Mouse (Mus musculus) A20 (cell line): ENCODE data around the gene Nav1.

Source experiments
- DNase-seq: peaks from one replicate; pipeline ENCODE4 v3.0.0-alpha.2; 2011; ENCODE audit warnings: low read depth, low spot score

Gene Nav1

DNA sequence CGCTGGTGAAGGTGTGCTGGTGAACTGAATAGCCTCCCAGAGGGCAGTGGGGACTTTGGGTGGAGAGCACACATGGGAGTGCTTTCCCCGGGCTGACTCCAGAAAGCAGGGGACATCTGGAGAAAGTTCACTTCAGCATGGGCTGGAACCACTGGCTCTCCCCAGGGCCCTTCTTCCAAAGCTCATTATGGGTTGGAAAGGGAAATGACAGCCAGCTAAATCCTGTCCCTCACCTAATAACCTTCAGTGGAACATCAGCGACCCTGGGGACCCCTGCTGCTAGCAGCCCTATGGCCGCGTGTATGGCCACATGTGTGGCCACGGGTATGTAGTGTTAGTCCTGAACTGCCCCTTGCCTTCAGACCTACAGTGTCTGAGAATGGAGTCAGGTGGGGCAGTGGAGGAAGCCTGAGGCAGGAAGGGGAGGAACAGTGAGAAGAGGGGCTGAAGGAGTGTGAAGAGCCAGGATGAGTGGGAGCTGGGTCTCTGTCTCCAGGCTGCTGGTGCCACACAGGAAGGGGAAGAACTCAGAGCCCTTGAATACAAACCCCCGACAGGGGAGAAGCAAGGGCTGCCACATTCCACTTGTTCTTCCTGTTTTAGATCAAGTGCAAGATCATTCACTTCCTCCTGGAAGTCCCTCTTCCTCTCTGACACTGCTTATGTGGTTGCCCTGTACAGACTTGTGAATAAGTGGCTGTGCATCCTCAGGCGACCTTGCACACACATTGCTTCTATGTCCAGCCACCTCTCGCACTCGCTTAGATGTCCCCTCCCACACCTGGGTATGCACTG is 90.4 kb downstream of the Nav1 start:
- no peak for DNase-seq

- DNase-seq = no peak
Measured at GRCm38 (mm10) chr1:135515633-135516238, 91.4 kb downstream of the Nav1 start.

GRCm38 (mm10) chr1:135514913-135515632 is 92.0 kb downstream of the Nav1 start:
- no peak for DNase-seq

DNA sequence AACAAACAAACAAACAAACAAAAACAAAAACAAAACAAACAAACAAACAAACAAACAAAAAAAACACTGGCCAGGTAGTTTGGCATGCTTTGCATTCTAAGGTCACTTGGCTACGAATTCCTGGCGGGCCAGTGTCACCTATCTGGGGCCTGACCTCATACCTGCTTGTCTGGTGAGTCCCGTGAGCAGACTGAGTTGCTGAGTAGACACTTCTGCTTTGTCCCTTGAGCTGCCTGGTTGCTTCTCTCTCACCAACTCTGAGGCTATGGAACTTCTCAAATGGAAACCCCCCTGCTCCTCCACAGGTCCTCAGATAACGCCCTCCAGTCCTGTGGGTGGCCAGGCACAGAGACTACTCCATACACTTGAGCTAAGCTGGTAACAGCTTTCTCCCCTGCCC is 93.0 kb downstream of the Nav1 start:
- DNase-seq = peak; percentile 17

DNA sequence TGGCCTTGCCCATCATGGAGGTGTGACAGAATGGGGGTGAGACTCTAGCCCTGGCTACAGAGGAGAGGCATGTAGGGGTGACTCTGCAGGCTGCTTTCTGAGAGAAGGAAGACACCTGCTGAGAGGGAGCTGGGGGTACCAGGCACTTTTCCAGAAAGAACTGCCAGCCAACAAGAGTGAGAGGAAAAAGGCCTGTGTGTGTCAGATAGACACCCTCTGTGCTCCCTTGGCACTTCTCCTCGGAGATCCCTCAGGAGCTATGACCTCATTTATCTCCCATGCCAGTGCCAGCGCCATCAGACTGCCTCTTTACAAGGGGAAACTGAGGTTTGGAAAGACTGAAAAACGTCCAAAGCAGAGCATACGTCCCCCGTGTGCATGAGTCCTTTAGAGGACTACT is 93.6 kb downstream of the Nav1 start:
- DNase-seq = no peak

- DNase-seq = no peak
Measured at GRCm38 (mm10) chr1:135510346-135510977, 96.6 kb downstream of the Nav1 start.

DNA sequence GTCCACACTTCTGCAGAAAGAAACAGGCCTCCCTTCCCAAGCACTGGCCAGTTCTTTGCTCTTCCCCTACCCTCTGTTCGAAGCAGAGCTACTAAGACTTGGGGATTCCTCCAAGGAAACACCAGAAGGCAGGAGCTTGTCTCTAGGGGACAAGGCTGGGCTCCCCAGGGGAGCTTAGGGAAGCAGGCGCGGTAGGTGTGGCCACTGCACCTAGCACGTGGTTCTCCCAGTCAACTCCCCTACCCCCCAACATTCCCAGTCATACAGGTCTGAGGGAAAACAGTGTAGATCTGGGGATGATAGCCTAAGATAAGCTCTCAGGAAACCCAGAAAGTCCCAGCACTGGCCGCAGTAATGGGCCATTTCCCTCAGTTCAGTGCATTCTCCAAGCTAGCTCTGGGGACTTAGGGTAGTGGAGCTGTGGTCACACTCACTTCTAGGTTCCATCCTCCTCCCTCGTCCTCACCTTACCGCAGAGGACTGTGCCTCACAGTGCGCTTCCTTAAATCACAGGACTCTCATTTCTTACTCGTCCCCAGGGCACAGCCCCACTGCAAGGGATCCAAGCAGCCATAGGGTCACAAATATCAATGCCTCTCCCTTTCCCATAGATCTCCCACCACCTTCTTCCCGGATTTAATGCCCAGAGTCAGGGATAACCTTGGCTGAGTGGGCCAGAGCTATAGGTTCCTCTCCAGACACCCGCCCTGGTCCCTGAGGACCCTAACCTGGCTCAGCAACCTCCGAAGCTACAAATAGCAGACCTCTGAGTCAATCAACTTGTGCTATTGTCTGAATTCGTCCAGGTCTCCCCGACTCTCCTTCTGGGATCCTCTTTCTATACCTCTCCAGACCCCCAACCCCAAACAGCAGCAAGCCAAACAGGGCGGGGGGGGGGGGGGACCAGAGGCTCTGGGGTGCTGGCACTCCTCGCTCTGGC is 97.7 kb downstream of the Nav1 start:
- DNase-seq = no peak

- no peak for DNase-seq
Measured at GRCm38 (mm10) chr1:135508349-135508634, 98.8 kb downstream of the Nav1 start.

DNA sequence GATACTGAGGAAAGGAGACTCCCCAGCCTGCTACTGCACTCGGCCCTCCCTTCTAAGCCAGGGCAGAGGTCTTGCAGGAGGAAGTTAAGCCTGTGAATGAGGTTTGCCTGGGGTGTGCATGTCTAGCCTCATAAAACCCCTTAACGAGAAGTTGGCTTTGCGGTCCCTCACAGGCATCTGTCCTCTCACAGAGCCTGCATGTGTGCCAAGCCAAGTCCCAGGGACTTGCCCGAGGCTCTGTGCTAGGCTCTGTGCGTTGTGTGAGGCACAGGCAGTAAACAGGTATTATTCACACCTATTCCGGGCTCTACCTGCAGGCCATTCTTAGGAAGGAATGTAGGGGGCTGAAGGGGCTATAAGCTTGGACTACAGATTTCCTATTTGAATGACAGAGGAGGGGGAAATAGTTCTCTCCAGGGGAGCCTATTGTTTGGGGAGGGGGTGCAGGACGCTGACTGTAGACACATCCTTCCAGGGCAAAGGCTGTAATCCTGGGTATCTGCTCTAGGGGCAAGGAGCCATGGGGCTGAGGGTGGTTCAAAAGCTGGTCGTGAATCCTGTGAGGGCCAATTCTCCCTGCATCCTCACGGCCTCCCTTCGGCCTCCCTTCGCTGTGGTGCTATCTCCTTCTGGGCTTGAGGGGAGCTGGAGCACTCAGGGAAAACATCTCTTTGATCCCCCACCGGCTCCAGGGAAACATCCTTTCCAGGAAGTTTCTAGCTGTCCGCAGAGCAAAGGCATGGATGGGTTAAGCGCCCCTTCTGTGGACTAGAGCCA is 99.3 kb downstream of the Nav1 start:
- no peak for DNase-seq

- DNase-seq = no peak
Measured at GRCm38 (mm10) chr1:135505499-135505898, 101.6 kb downstream of the Nav1 start.

- no peak for DNase-seq
Measured at GRCm38 (mm10) chr1:135503436-135503835, 103.7 kb downstream of the Nav1 start.

- DNase-seq = no peak
Measured at GRCm38 (mm10) chr1:135502750-135503149, 104.3 kb downstream of the Nav1 start.

GRCm38 (mm10) chr1:135502135-135502534 is 105.0 kb downstream of the Nav1 start:
- no peak for DNase-seq

DNA sequence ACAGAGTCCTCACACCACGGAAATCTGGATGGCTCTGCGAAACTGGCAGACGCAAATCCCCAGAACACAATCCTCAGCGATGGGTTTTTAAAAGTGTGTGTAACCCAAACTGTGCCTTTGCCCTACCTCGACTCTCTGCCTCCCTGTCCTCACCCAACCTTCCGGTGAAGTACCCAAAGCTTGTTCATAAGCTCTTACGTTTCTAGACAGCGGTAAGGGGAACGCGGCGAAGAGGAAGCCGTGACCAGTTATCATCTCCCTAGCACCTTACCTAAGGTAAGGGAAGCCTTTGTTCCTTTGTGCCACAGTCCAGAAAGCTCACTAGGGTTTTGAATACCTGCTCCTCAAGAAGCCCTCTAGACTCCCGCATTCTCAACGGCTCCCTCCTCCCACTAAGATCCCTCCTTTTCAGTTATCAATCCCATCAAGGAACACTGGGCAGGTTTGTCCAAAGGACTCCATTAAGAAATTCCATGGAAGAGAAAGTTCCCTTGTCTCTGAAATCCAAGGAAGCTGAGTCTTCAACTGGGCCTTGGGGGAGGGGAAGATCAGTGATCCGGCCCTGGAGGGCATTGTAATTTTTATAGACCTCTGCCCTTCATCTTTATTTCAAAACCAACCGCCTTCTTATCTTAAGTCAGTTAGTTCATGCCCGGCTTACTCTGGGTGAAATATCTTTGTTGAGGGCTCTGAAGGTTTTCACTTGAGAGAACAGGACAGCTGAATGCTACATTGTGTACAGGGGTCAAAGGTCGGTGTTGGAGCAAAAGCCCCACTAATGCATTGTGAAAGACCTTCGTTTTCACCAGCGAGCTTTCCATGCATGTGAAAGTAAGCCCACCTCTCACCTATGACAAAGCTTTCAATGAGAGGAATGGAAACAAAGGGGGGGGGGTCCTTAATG is 108.4 kb downstream of the Nav1 start:
- no peak for DNase-seq

- DNase-seq = no peak
Measured at GRCm38 (mm10) chr1:135495048-135495447, 112.0 kb downstream of the Nav1 start.

DNA sequence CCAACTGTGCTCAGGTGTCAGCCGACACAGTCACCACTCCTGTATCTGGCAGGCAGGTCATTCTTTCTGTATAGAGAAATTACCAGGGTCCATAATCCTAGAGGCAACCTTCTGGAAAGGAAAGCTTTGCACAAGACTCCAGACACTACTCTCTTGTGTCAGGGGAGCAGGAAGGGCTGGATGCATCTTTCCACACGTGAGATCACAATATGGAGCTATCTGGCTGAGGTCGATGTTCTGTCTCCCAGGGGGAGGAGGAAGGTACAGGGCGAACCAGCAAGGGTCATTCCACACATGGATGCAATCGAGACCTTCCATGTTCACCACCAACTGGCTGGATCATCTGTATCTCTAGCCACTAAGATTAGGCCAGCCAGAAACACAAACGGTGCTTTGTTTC is 113.2 kb downstream of the Nav1 start:
- no peak for DNase-seq

- DNase-seq = no peak
Measured at GRCm38 (mm10) chr1:135492406-135492805, 114.7 kb downstream of the Nav1 start.

GRCm38 (mm10) chr1:135490931-135491666 is 116.0 kb downstream of the Nav1 start:
- DNase-seq = no peak

- DNase-seq = no peak
Measured at GRCm38 (mm10) chr1:135488879-135489278, 118.2 kb downstream of the Nav1 start.
